Mouse (Mus musculus) midbrain, embryonic 15.5 days (tissue): Measurements from ENCODE around the gene BC028528. TPM values are rescaled to one million over a fixed set of nuclear protein-coding genes. Genes with fewer than 3 reads are reported as not detected.
"Not testable (repeated sequence)": the region's sequence is repeated elsewhere in the genome, so short reads cannot be mapped to it uniquely, and the experiment has no call there.

ENCODE experiments used
- ATAC-seq: fragments of 200-750 bp; cut with Nextera tagmentation; replicated peaks from 2 replicates; pipeline ENCODE4 v1.8.0; 2017; ENCODE audit warnings: moderate TSS enrichment
- H3K27ac ChIP-seq: fragments of 300-500 bp; sonication (generic); 2 replicates; pipeline ENCODE4 v1.5.1; 2015; ENCODE audit warnings: mild to moderate bottlenecking, inconsistent platforms
- H3K27me3 ChIP-seq: fragments of 300-500 bp; sonication (generic); replicated peaks from 2 replicates; pipeline ENCODE4 v1.6.1; 2015; ENCODE audit warnings: inconsistent platforms
- H3K36me3 ChIP-seq: fragments of 300-500 bp; sonication (generic); replicated peaks from 2 replicates; pipeline ENCODE4 v1.6.1; 2015; ENCODE audit warnings: inconsistent platforms
- H3K4me1 ChIP-seq: fragments of 300-500 bp; sonication (generic); 2 replicates; pipeline ENCODE4 v1.6.1; 2015; ENCODE audit warnings: inconsistent platforms
- H3K4me2 ChIP-seq: fragments of 300-500 bp; sonication (generic); 2 replicates; pipeline ENCODE4 v1.6.1; 2015; ENCODE audit warnings: inconsistent platforms, mild to moderate bottlenecking, moderate library complexity
- H3K4me3 ChIP-seq: fragments of 300-500 bp; sonication (generic); 2 replicates; pipeline ENCODE4 v1.5.1; 2015; ENCODE audit warnings: mild to moderate bottlenecking, inconsistent platforms
- H3K9ac ChIP-seq: fragments of 300-500 bp; sonication (generic); 2 replicates; pipeline ENCODE4 v1.6.1; 2015; ENCODE audit warnings: mild to moderate bottlenecking, inconsistent platforms
- H3K9me3 ChIP-seq: fragments of 300-500 bp; sonication (generic); 2 replicates; pipeline ENCODE4 v1.6.1; 2016; ENCODE audit warnings: inconsistent platforms
- WGBS: fragments of 180-500 bp; shearing (Covaris S2); methylation state at CpG from one replicate; pipeline ENCODE4 v1.1.7; 2015; ENCODE audit warnings: mixed read lengths; 5-methylcytosine and 5-hydroxymethylcytosine counted together
- polyA plus RNA-seq: library from polyadenylated mRNA; unstranded; fragments of >200 nt; fragmentation: Nextera tagmentation; extraction: Ambion mirVana; gene quantifications from 2 replicates; pipeline ENCODE4 v1.2.1, GENCODE M21; 2015

The BC028528 gene
- polyA plus RNA-seq, 1 experiment from 2014 or later, result 18.8 TPM

GRCm38 (mm10) chr3:95865050-95865449 is 26.8 kb downstream of the BC028528 start:
- H3K27ac ChIP-seq, result no peak overlapping the region
- no peaks in the 10 kb centered on the region for H3K9me3 ChIP-seq
- no peaks in the 10 kb centered on the region; the same call in 1 of the 2 replicates for H3K4me1 ChIP-seq
- H3K27me3 ChIP-seq, result no peaks in the 10 kb centered on the region
- H3K4me2 ChIP-seq, result no peak overlapping the region
- no peak overlapping the region for H3K9ac ChIP-seq
- H3K4me3 ChIP-seq, result no peak overlapping the region
- peaks cover 19% of the 10 kb centered on the region; the same call in 1 of the 2 replicates for H3K36me3 ChIP-seq
- 94% methylated on average over 5 of the region's 5 CpGs for WGBS
- ATAC-seq, result no peak

GRCm38 (mm10) chr3:95863578-95863977 is 28.2 kb downstream of the BC028528 start:
- ATAC-seq, result no peak
- 81% methylated on average over 7 of the region's 7 CpGs for WGBS
- H3K36me3 ChIP-seq, result peaks cover 19% of the 10 kb centered on the region; the same call in 1 of the 2 replicates
- no peak overlapping the region for H3K27ac ChIP-seq
- no peak overlapping the region for H3K9ac ChIP-seq
- H3K4me3 ChIP-seq, result no peak overlapping the region
- H3K4me1 ChIP-seq, result no peaks in the 10 kb centered on the region
- no peak overlapping the region for H3K4me2 ChIP-seq
- no peaks in the 10 kb centered on the region for H3K27me3 ChIP-seq
- H3K9me3 ChIP-seq, result no peaks in the 10 kb centered on the region

DNA sequence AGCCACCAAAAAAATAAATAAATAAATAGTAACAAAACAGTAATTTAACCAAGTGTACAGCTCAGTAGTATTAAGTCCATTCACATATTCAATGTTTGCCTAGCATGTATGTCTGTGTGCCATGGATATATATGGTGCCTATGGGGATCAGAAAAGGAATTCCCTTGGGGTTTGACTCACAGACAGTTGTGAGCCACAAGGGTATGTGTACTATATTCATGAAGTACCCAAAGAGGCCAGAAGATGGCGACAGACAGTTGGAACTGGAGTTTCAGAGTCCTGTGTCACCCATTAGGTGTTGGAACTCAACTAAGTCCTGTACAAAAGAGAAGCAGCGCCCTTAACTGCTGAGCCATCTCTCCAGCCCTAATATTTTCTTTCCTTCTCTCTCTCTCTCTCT is 30.0 kb downstream of the BC028528 start:
- H3K9ac ChIP-seq, result no peak overlapping the region
- ATAC-seq, result no peak
- WGBS, result 34% methylated on average over 2 of the region's 2 CpGs
- H3K4me3 ChIP-seq, result no peak overlapping the region
- H3K4me2 ChIP-seq, result no peak overlapping the region
- H3K27me3 ChIP-seq, result no peaks in the 10 kb centered on the region
- H3K4me1 ChIP-seq, result no peaks in the 10 kb centered on the region
- no peak overlapping the region for H3K27ac ChIP-seq
- peaks cover 11% of the 10 kb centered on the region; the same call in 1 of the 2 replicates for H3K36me3 ChIP-seq
- H3K9me3 ChIP-seq, result no peaks in the 10 kb centered on the region

- Histone ChIP-seq H3K9ac (no peak overlapping the region), H3K4me3 (no peak overlapping the region), H3K4me2 (no peak overlapping the region), H3K27ac (no peak overlapping the region), H3K4me1 (peaks cover 3% of the 10 kb centered on the region), H3K9me3 (no peaks in the 10 kb centered on the region), H3K27me3 (no peaks in the 10 kb centered on the region), H3K36me3 (peaks cover 11% of the 10 kb centered on the region; the same call in 1 of the 2 replicates)
- no peak for ATAC-seq
- 77% methylated on average over 10 of the region's 10 CpGs for WGBS
Observed at GRCm38 (mm10) chr3:95861216-95861615, 30.6 kb downstream of the BC028528 start.

GRCm38 (mm10) chr3:95860323-95860722 is 31.5 kb downstream of the BC028528 start:
- 92% methylated on average over 3 of the region's 3 CpGs for WGBS
- H3K36me3 ChIP-seq, result peaks cover 10% of the 10 kb centered on the region; the same call in 1 of the 2 replicates
- H3K27ac ChIP-seq, result no peak overlapping the region
- no peak for ATAC-seq
- H3K27me3 ChIP-seq, result no peaks in the 10 kb centered on the region
- peaks cover 6% of the 10 kb centered on the region for H3K4me1 ChIP-seq
- H3K9me3 ChIP-seq, result no peaks in the 10 kb centered on the region
- no peak overlapping the region for H3K9ac ChIP-seq
- H3K4me2 ChIP-seq, result no peak overlapping the region
- no peak overlapping the region for H3K4me3 ChIP-seq

GRCm38 (mm10) chr3:95858278-95858677 is 33.5 kb downstream of the BC028528 start:
- H3K9me3 ChIP-seq, ATAC-seq, H3K4me3 ChIP-seq, H3K4me2 ChIP-seq, H3K27ac ChIP-seq, H3K9ac ChIP-seq, H3K36me3 ChIP-seq, H3K27me3 ChIP-seq: not testable (repeated sequence)
- 89% methylated on average over 3 of the region's 3 CpGs for WGBS
- peaks cover 15% of the 10 kb centered on the region for H3K4me1 ChIP-seq

DNA sequence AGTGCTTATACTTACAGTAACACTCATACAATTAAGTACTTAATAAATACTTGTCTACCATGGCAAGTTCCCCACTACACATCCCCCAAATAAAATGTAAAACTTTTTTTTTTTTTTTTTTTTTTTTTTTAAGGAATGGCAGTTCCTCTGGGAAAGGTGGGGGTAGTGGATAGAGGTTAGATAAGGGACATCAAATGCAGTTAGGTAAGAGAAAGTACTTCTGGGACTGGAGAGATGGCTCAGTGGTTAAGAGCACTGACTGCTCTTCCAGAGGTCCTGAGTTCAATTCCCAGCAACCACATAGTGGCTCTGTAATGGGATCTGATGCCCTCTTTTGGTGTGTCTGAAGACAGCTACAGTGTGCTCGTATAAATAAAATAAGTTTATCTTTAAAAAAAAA is 34.8 kb downstream of the BC028528 start:
- H3K9ac ChIP-seq, H3K9me3 ChIP-seq, H3K27me3 ChIP-seq, H3K27ac ChIP-seq, H3K4me2 ChIP-seq, ATAC-seq, H3K4me3 ChIP-seq: not testable (repeated sequence)
- H3K4me1 ChIP-seq, result peaks cover 15% of the 10 kb centered on the region
- 76% methylated on average over 1 of the region's 1 CpGs for WGBS
- H3K36me3 ChIP-seq, result peaks cover 13% of the 10 kb centered on the region

GRCm38 (mm10) chr3:95856115-95856514 is 35.7 kb downstream of the BC028528 start:
- WGBS, result 28% methylated on average over 7 of the region's 7 CpGs
- Histone ChIP-seq H3K4me3 (peak overlapping the region; percentile 95), H3K27me3 (no peaks in the 10 kb centered on the region), H3K9me3 (no peaks in the 10 kb centered on the region), H3K27ac (peak overlapping the region; percentile 81), H3K4me2 (peak overlapping the region; percentile 66), H3K9ac (peak overlapping the region; percentile 83), H3K36me3 (peaks cover 21% of the 10 kb centered on the region), H3K4me1 (peaks cover 15% of the 10 kb centered on the region)
- ATAC-seq, result peak; percentile 16; the same call in 1 of the 2 replicates

DNA sequence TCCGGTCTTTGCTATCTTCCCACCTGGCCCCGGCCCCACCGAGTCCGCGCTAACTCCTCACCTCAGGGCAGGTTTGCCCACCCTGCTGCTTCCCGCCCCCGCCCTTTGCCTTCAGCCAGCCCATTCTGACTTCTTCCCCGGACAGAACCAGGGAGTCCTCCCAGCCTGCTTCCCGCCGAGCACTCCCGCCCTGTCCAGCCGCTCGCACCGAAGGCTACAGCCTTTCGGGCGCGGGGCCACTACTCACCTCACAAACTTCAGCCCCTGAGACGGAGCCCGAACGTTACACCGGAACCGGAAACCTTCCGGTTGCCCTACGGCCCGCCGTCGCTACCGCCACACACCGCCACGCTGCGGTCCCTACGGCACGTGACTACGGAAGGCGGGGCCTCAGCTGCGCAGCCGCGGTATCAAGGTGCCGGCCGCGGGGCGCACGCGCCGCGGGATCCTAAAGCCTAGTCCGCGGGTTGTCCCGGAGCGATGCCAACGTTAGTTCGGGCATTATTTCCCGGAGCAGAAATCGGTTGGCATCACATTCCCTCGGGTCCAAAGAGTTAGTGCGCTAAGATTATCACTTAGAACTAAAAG is 36.2 kb downstream of the BC028528 start, which contains the start of gene Prpf3:
Gene Prpf3 (minus strand): TSS at position 384 of the 588 bp plus-strand sequence.
- peak; percentile 99 for ATAC-seq
- H3K36me3 ChIP-seq, result peaks cover 26% of the 10 kb centered on the region
- no peaks in the 10 kb centered on the region for H3K9me3 ChIP-seq
- H3K9ac ChIP-seq, result peak within 1 kb of the TSS; percentile 83
- under 1% methylated on average over 56 of the region's 56 CpGs for WGBS
- peaks cover 15% of the 10 kb centered on the region for H3K4me1 ChIP-seq
- peak within 1 kb of the TSS; percentile 81 for H3K27ac ChIP-seq
- H3K4me3 ChIP-seq, result peak within 1 kb of the TSS; percentile 95
- no peaks in the 10 kb centered on the region for H3K27me3 ChIP-seq
- peak within 1 kb of the TSS; percentile 66 for H3K4me2 ChIP-seq

DNA sequence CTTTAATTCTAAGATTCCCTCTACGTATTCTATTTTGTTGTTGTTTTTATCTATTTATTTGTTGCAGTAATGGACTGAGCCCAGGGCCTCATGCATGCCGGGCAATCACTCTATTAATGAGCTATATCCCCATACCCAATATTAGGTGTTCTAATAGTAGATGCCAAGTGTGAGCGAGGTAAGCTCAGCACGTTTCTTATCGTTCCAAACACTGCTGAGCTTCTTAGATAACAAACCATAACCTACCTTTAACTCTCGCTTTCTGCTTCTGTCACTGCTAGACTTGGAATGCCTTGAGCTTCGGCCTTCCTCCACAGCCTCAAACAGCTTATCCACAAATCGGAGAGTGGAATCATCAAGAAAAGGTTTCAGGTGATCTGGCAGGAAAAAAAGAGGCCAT is 40.5 kb downstream of the BC028528 start:
- ATAC-seq, result no peak
- Histone ChIP-seq H3K9me3 (no peaks in the 10 kb centered on the region), H3K4me1 (peaks cover 13% of the 10 kb centered on the region), H3K27me3 (no peaks in the 10 kb centered on the region), H3K36me3 (peaks cover 63% of the 10 kb centered on the region), H3K4me3 (no peak overlapping the region), H3K9ac (no peak overlapping the region), H3K4me2 (no peak overlapping the region), H3K27ac (no peak overlapping the region)
- WGBS, result 95% methylated on average over 8 of the region's 8 CpGs

DNA sequence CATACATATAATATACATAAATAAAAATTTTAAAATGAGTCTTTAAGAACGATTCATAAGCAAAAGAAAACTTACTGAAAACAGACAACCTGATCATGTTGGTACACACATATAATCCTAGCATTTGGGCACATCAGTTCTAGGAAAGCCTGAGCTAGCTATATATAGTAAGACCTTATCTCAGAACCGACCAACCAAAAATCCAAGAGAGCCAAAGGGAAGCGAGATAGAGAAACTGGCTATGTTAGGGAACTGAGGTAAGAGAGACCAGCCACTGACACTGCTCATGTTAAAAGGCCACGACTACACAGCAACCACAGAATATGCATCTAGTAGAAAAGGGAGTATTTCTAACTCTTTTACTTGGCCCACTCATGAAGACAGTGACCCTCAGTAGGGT is 41.2 kb downstream of the BC028528 start:
- ATAC-seq, result no peak
- H3K9ac ChIP-seq, result no peak overlapping the region
- 88% methylated on average over 4 of the region's 4 CpGs for WGBS
- H3K36me3 ChIP-seq, result peaks cover 69% of the 10 kb centered on the region
- no peak overlapping the region for H3K4me2 ChIP-seq
- H3K9me3 ChIP-seq, result no peaks in the 10 kb centered on the region
- H3K27ac ChIP-seq, result no peak overlapping the region
- peaks cover 9% of the 10 kb centered on the region for H3K4me1 ChIP-seq
- H3K4me3 ChIP-seq, result no peak overlapping the region
- H3K27me3 ChIP-seq, result no peaks in the 10 kb centered on the region

DNA sequence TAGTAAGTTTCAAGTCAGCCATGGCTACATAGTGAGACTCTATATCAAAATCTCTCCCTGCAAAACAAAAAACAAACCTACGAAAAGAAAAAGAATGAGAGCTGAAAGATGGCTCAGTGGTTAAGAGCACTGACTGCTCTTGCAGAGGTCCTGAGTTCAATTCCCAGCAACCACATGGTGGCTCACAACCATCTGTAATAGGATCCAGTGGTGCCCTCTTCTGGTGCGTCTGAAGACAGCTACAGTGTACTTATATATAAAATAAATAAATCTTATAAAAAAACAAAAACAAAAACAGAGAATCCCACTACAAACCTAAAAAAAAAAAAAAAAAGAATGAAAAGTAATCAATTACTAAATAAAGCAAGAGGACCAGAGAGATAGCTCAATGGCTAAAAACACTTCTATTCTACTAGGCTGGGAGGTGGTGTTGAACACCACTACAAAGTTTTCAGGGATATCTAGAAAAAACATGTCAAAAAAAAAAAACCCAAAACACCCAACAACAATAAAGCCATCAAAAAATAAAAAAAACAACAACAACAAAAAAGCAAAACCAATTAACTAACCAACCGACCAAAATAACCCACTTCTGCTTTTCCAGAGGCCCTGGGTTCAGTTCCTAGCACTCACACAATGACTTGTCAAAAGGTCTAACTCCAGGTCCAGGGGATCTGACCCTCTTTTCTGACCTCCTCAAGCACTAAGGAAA is 49.1 kb downstream of the BC028528 start:
- H3K27ac ChIP-seq, result no peak overlapping the region
- H3K4me1 ChIP-seq, result no peaks in the 10 kb centered on the region
- no peaks in the 10 kb centered on the region for H3K27me3 ChIP-seq
- H3K4me2 ChIP-seq, result no peak overlapping the region
- no peaks in the 10 kb centered on the region for H3K9me3 ChIP-seq
- ATAC-seq, result no peak
- peaks cover 79% of the 10 kb centered on the region for H3K36me3 ChIP-seq
- no peak overlapping the region for H3K4me3 ChIP-seq
- no peak overlapping the region for H3K9ac ChIP-seq
- WGBS, result 92% methylated on average over 3 of the region's 3 CpGs

- no peak for ATAC-seq
- peaks cover 70% of the 10 kb centered on the region for H3K36me3 ChIP-seq
- WGBS, result over 99% methylated on average over 2 of the region's 2 CpGs
Observed at GRCm38 (mm10) chr3:95839250-95839649, 52.6 kb downstream of the BC028528 start.

More at GRCm38 (mm10) chr3:95839250-95839649, 52.6 kb downstream of the BC028528 start:
- Histone ChIP-seq H3K9ac (no peak overlapping the region), H3K4me1 (no peaks in the 10 kb centered on the region), H3K27me3 (no peaks in the 10 kb centered on the region), H3K27ac (no peak overlapping the region), H3K4me2 (no peak overlapping the region), H3K4me3 (no peak overlapping the region), H3K9me3 (no peaks in the 10 kb centered on the region)
